Mouse (Mus musculus): ENCODE data around the gene Olfr820.
"Not testable (repeated sequence)": the region's sequence is repeated elsewhere in the genome, so short reads cannot be mapped to it uniquely, and the experiment has no call there.

- TF ChIP-seq CTCF (IDR thresholded peaks at IDR 0.05; ENCODE audit: low read depth, low read length); EP300 (IDR thresholded peaks at IDR 0.05; ENCODE audit: insufficient read depth, low read depth, low read length); POLR2A (IDR thresholded peaks at IDR 0.05; ENCODE audit: insufficient read depth, low read length): not testable (repeated sequence)
Measured at GRCm38 (mm10) chr10:129966232-129966631, 46.2 kb upstream of the Olfr820 start.
